20 mouse cellular contexts compared by ENCODE assay signal in the genomic region with DNA sequence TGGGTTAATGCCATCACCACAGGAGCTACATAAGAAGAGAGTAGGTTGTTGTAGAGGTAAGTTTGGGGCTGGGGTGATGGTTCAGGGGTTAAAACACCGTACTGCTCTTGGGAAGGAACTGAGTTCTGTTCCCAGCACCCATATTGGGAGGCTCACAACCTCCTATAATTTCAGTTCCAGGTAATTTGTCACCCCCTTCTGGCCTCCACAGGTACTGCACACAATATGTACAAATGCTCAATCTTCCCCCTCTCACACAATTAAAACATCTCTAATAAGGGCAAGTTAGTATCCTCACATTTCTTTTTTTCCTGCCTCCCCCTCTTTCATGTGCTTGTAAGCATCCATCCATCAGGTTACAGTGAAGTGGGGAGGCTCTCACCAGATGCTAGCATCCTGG. TPM values are rescaled to one million over a fixed set of nuclear protein-coding genes. Genes with fewer than 3 reads are reported as not detected.
DNase-seq lines count a peak whose midpoint lies in the region; ATAC-seq and TF ChIP-seq lines count a peak whose summit lies in the region.
"Had no signal": no experiment of that assay in that cellular context is flagged by ENCODE, and none has a peak within 500 bp of the region (broad histone marks: within the 10 kb centered on the region; RNA-seq: fewer than 3 reads in every experiment).

No protein-coding gene starts in this region.

- no peak overlapping the region for H3K27ac ChIP-seq in heart, adult 2 months
- no peak overlapping the region for H3K27ac ChIP-seq in lung, embryonic 14.5 days (ENCODE audit: low read depth)
- H3K27ac ChIP-seq: embryonic facial prominence, embryonic 10.5 days; hindbrain, embryonic 12.5 days; lung, embryonic 15.5 days had no signal

- no peak overlapping the region for H3K9ac ChIP-seq in heart, adult 2 months (ENCODE audit: low read depth, low read length)
- no peak overlapping the region for H3K9ac ChIP-seq in lung, embryonic 14.5 days
- H3K9ac ChIP-seq: hindbrain, embryonic 12.5 days; lung, embryonic 15.5 days had no signal

- intact Hi-C loops in heart, adult 2 months (cut with DNase I): no loop called here

- H3K4me1 ChIP-seq in heart, adult 2 months (ENCODE audit: control insufficient read depth, insufficient read depth, low read length): no peaks in the 10 kb centered on the region
- no peaks in the 10 kb centered on the region for H3K4me1 ChIP-seq in lung, embryonic 14.5 days (ENCODE audit: insufficient read depth)
- H3K4me1 ChIP-seq: embryonic facial prominence, embryonic 10.5 days; hindbrain, embryonic 12.5 days; lung, embryonic 15.5 days had no signal

- TF ChIP-seq CTCF in heart, adult 2 months (IDR thresholded peaks at IDR 0.05): peak; percentile 35
- peak; percentile 40 for TF ChIP-seq CTCF in lung, embryonic 14.5 days (IDR thresholded peaks at IDR 0.05; ENCODE audit: low read depth)

- TF ChIP-seq POLR2A in heart, adult 2 months (IDR thresholded peaks at IDR 0.05; ENCODE audit: insufficient read depth, low read depth, low read length): no peak

- WGBS in heart, adult 2 months: 81% methylated on average over 1 of the region's 1 CpGs
- 85% methylated on average over 1 of the region's 1 CpGs for WGBS in lung, embryonic 14.5 days

- H3K79me2 ChIP-seq in heart, adult 2 months (replicated peaks; ENCODE audit: control insufficient read depth, insufficient read depth, low read length): no peaks in the 10 kb centered on the region

- H3K27me3 ChIP-seq in heart, adult 2 months (ENCODE audit: control insufficient read depth, insufficient read depth, low read length): 0 out of 2 replicates have a peak, but pooled peaks cover 1% of the 10 kb centered on the region
- no peaks in the 10 kb centered on the region for H3K27me3 ChIP-seq in lung, embryonic 14.5 days (ENCODE audit: insufficient read depth, low read length)
- H3K27me3 ChIP-seq: hindbrain, embryonic 12.5 days; lung, embryonic 15.5 days had no signal

- no peaks in the 10 kb centered on the region for H3K36me3 ChIP-seq in heart, adult 2 months (ENCODE audit: control insufficient read depth, insufficient read depth, low read length)
- H3K36me3 ChIP-seq in lung, embryonic 14.5 days (ENCODE audit: insufficient read depth): no peaks in the 10 kb centered on the region
- H3K36me3 ChIP-seq: embryonic facial prominence, embryonic 10.5 days; hindbrain, embryonic 12.5 days; lung, embryonic 15.5 days had no signal

- no peak overlapping the region for H3K4me3 ChIP-seq in heart, adult 2 months
- H3K4me3 ChIP-seq in lung, embryonic 14.5 days (ENCODE audit: low read depth, low read length): no peak overlapping the region
- H3K4me3 ChIP-seq: embryonic facial prominence, embryonic 10.5 days; erythroblast, embryonic 14.5 days; hindbrain, embryonic 12.5 days; lung, embryonic 15.5 days had no signal

- no peak for TF ChIP-seq EP300 in heart, adult 2 months (IDR thresholded peaks at IDR 0.05; ENCODE audit: insufficient read depth, low read depth, low read length)

- H3K4me2 ChIP-seq in lung, embryonic 14.5 days: no peak overlapping the region
- H3K4me2 ChIP-seq: hindbrain, embryonic 12.5 days; lung, embryonic 15.5 days had no signal

- no peak for DNase-seq in heart, adult 2 months
- DNase-seq in heart, adult 18-20 months: no peak
- DNase-seq in lung, embryonic 14.5 days: no peak
- DNase-seq in lung, postnatal 4 days: no peak
- peak; percentile 30 for DNase-seq in ES-CJ7 (ENCODE audit: low read depth, low spot score)
- DNase-seq in naive thymus-derived CD4-positive, alpha-beta T cell, adult 2 months (ENCODE audit: low read depth): peak; percentile 25
- DNase-seq in testis, postnatal 10 days (ENCODE audit: low spot score): no peak
- DNase-seq: cerebellum, adult 11 months; cerebellum, postnatal 25 days; kidney, adult 11 months; kidney, postnatal 25 days; midbrain, embryonic 14.5 days; retina, postnatal 1 day; right cerebral cortex, postnatal 4 days; thymus, adult 2 months had no signal

- no peak for ATAC-seq in lung, embryonic 14.5 days (ENCODE audit: insufficient read depth)
- ATAC-seq: forebrain, embryonic 14.5 days had no signal

- no peaks in the 10 kb centered on the region for H3K9me3 ChIP-seq in lung, embryonic 14.5 days (ENCODE audit: low read depth, low read length)
- H3K9me3 ChIP-seq: hindbrain, embryonic 12.5 days had no signal

RNA-seq across cellular contexts. Expression of a gene that starts 44.7 kb away (rescaled TPM):
- total RNA-seq in heart, adult 2 months (2021): 1 to 10 TPM; 1.4 to 2.7 TPM
- polyA plus RNA-seq in heart, adult 2 months (2012; rRNA removed): 1.8 and 1.9 TPM in 2 replicates
- 1 to 10 TPM; 3.2 to 4.8 TPM for total RNA-seq in heart, adult 18-20 months (2021)
- 2.3 and 3.7 TPM in 2 replicates for polyA plus RNA-seq in lung, embryonic 14.5 days (2014; fragmentation: Nextera tagmentation; extraction: Ambion mirVana)
- polyA plus RNA-seq: erythroblast, embryonic 14.5 days had no signal

Comparison
In these comparisons a context has a peak if more than half of its experiments do, and no peak if none do; other contexts are left out.
1. DNase-seq: peak in ES-CJ7 (single experiment) and naive thymus-derived CD4-positive, alpha-beta T cell, adult 2 months (single experiment); none in heart, adult 2 months (0 of 2), heart, adult 18-20 months (0 of 2), lung, embryonic 14.5 days (single experiment), lung, postnatal 4 days (0 of 2) and testis, postnatal 10 days (single experiment).